Mouse (Mus musculus): ENCODE measurements around the gene Tm9sf3. TPM values are rescaled to one million over a fixed set of nuclear protein-coding genes. Genes with fewer than 3 reads are reported as not detected.

The Tm9sf3 gene
- polyA plus RNA-seq, 1 experiment from 2014 or later, result 147 TPM

GRCm38 (mm10) chr19:41282718-41283117, 18.9 kb upstream of the Tm9sf3 start:
- Histone ChIP-seq H3K36me3 (no peaks in the 10 kb centered on the region), H3K9ac (no peak overlapping the region), H3K4me2 (no peak overlapping the region), H3K27me3 (peaks cover 12% of the 10 kb centered on the region; the same call in 1 of the 2 replicates), H3K27ac (no peak overlapping the region), H3K9me3 (no peaks in the 10 kb centered on the region), H3K4me1 (peaks cover 9% of the 10 kb centered on the region; the same call in 1 of the 2 replicates), H3K4me3 (no peak overlapping the region)
- ATAC-seq (ENCODE audit: insufficient number of reproducible peaks, low FRiP score, low TSS enrichment, low read depth), result no peak
- 65% methylated on average over 5 of the region's 5 CpGs for WGBS

GRCm38 (mm10) chr19:41282216-41282615, 18.4 kb upstream of the Tm9sf3 start:
- Histone ChIP-seq H3K27ac (no peak overlapping the region), H3K9me3 (no peaks in the 10 kb centered on the region), H3K27me3 (peaks cover 7% of the 10 kb centered on the region; the same call in 1 of the 2 replicates), H3K4me2 (no peak overlapping the region), H3K36me3 (no peaks in the 10 kb centered on the region), H3K9ac (no peak overlapping the region), H3K4me3 (no peak overlapping the region), H3K4me1 (peaks cover 9% of the 10 kb centered on the region; the same call in 1 of the 2 replicates)
- no peak for ATAC-seq (ENCODE audit: insufficient number of reproducible peaks, low FRiP score, low TSS enrichment, low read depth)
- 84% methylated on average over 4 of the region's 4 CpGs for WGBS

- Histone ChIP-seq H3K27ac (no peak overlapping the region), H3K4me2 (no peak overlapping the region), H3K4me1 (peaks cover 9% of the 10 kb centered on the region; the same call in 1 of the 2 replicates), H3K9ac (no peak overlapping the region), H3K4me3 (no peak overlapping the region), H3K36me3 (no peaks in the 10 kb centered on the region), H3K9me3 (no peaks in the 10 kb centered on the region), H3K27me3 (0 out of 2 replicates have a peak, but pooled peaks cover 6% of the 10 kb centered on the region)
- WGBS, result 68% methylated on average over 8 of the region's 8 CpGs
- no peak for ATAC-seq (ENCODE audit: insufficient number of reproducible peaks, low FRiP score, low TSS enrichment, low read depth)
These were observed 16.0 kb upstream of the Tm9sf3 start for GRCm38 (mm10) chr19:41279724-41280244.

GRCm38 (mm10) chr19:41278606-41279005, 14.8 kb upstream of the Tm9sf3 start:
- Histone ChIP-seq H3K4me2 (no peak overlapping the region), H3K27me3 (0 out of 2 replicates have a peak, but pooled peaks cover 6% of the 10 kb centered on the region), H3K9me3 (no peaks in the 10 kb centered on the region), H3K27ac (no peak overlapping the region), H3K9ac (no peak overlapping the region), H3K4me3 (no peak overlapping the region), H3K4me1 (0 out of 2 replicates have a peak, but pooled peaks cover 4% of the 10 kb centered on the region), H3K36me3 (no peaks in the 10 kb centered on the region)
- ATAC-seq (ENCODE audit: insufficient number of reproducible peaks, low FRiP score, low TSS enrichment, low read depth), result no peak
- 78% methylated on average over 7 of the region's 7 CpGs for WGBS

- no peaks in the 10 kb centered on the region for H3K36me3 ChIP-seq
- H3K9ac ChIP-seq, result no peak overlapping the region
- no peaks in the 10 kb centered on the region for H3K4me1 ChIP-seq
- 73% methylated on average over 3 of the region's 3 CpGs for WGBS
- H3K27ac ChIP-seq, result no peak overlapping the region
- 0 out of 2 replicates have a peak, but pooled peaks cover 3% of the 10 kb centered on the region for H3K27me3 ChIP-seq
- H3K9me3 ChIP-seq, result no peaks in the 10 kb centered on the region
- no peak overlapping the region for H3K4me2 ChIP-seq
- H3K4me3 ChIP-seq, result no peak overlapping the region
- ATAC-seq (ENCODE audit: insufficient number of reproducible peaks, low FRiP score, low TSS enrichment, low read depth), result no peak
These were observed 11.8 kb upstream of the Tm9sf3 start for GRCm38 (mm10) chr19:41275588-41275987.

GRCm38 (mm10) chr19:41270906-41271305, 7.1 kb upstream of the Tm9sf3 start:
- Histone ChIP-seq H3K36me3 (no peaks in the 10 kb centered on the region), H3K9ac (no peak overlapping the region), H3K4me3 (no peak overlapping the region), H3K4me1 (no peaks in the 10 kb centered on the region), H3K27ac (0 out of 2 replicates have a peak overlapping the region, but pooled peaks have one; percentile 29), H3K4me2 (no peak overlapping the region), H3K9me3 (no peaks in the 10 kb centered on the region), H3K27me3 (no peaks in the 10 kb centered on the region)
- ATAC-seq (ENCODE audit: insufficient number of reproducible peaks, low FRiP score, low TSS enrichment, low read depth), result no peak
- WGBS, result 74% methylated on average over 7 of the region's 7 CpGs

DNA sequence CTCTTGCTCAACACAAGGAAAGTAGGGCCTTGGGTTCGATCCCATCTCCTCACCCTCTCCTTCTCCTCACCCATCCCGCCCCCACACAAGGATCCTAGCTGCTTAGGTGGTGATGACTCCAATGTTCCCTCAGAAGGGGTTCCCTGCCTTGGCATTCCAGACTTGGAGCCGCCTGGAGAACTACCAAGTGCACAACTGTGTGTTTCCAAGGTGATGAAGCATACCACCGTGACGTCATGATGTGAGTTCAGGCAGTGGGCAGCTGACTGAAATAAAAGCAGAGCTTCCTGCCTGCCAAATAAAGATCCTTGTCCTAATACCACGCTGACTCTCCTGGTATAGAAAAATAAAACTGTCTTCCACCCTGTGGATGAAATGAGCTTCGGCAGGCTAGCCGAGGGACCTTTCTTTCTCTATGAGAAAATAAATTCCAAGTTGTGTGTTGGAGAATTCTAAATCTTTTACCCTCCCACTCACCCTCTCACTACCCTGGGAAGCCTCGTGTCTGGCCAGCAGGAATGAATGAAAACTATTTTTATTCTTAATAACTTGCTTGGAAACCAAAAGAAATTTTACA, 6.4 kb upstream of the Tm9sf3 start:
- Histone ChIP-seq H3K4me2 (no peak overlapping the region), H3K27ac (0 out of 2 replicates have a peak overlapping the region, but pooled peaks have one; percentile 43), H3K9ac (no peak overlapping the region), H3K9me3 (no peaks in the 10 kb centered on the region), H3K27me3 (no peaks in the 10 kb centered on the region), H3K36me3 (no peaks in the 10 kb centered on the region), H3K4me3 (no peak overlapping the region), H3K4me1 (no peaks in the 10 kb centered on the region)
- peak; percentile 61; the same call in 1 of the 2 replicates for ATAC-seq (ENCODE audit: insufficient number of reproducible peaks, low FRiP score, low TSS enrichment, low read depth)
- WGBS, result 48% methylated on average over 9 of the region's 9 CpGs

GRCm38 (mm10) chr19:41266251-41266901, 2.6 kb upstream of the Tm9sf3 start:
- no peak overlapping the region for H3K4me2 ChIP-seq
- WGBS, result 62% methylated on average over 8 of the region's 8 CpGs
- H3K9ac ChIP-seq, result no peak overlapping the region
- H3K9me3 ChIP-seq, result no peaks in the 10 kb centered on the region
- ATAC-seq (ENCODE audit: insufficient number of reproducible peaks, low FRiP score, low TSS enrichment, low read depth), result no peak
- no peak overlapping the region for H3K27ac ChIP-seq
- H3K4me1 ChIP-seq, result peaks cover 9% of the 10 kb centered on the region; the same call in 1 of the 2 replicates
- no peaks in the 10 kb centered on the region for H3K36me3 ChIP-seq
- no peaks in the 10 kb centered on the region for H3K27me3 ChIP-seq
- H3K4me3 ChIP-seq, result no peak overlapping the region

DNA sequence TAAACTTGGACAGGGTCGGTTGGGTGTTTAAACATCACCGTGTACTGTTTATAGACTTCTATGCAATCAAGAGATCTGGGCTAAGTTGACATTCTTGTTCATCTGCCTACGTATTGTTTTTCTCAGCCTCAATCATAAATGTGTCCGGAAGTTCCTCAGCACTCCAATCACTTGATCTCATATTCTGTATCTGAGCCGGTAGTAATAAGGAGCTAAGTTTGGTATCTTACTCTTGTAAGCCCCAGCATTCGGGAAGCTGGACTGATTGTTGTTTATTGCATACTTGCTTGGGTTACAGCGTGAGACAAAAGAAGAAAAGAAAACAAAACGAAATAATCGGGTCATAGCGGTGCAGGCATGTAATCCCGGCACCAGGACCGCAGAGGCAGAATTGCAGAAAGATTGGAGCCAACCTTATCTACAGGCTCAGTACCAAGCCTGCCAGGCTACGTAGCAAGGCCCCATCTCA, 568 bp upstream of the Tm9sf3 start:
- Histone ChIP-seq H3K27ac (peak overlapping the region; percentile 98), H3K4me3 (peak overlapping the region; percentile 89), H3K36me3 (no peaks in the 10 kb centered on the region), H3K9me3 (no peaks in the 10 kb centered on the region), H3K27me3 (no peaks in the 10 kb centered on the region), H3K4me1 (peaks cover 23% of the 10 kb centered on the region), H3K4me2 (peak overlapping the region; percentile 59), H3K9ac (peak overlapping the region; percentile 95)
- WGBS, result 30% methylated on average over 13 of the region's 13 CpGs
- ATAC-seq (ENCODE audit: insufficient number of reproducible peaks, low FRiP score, low TSS enrichment, low read depth), result no peak

DNA sequence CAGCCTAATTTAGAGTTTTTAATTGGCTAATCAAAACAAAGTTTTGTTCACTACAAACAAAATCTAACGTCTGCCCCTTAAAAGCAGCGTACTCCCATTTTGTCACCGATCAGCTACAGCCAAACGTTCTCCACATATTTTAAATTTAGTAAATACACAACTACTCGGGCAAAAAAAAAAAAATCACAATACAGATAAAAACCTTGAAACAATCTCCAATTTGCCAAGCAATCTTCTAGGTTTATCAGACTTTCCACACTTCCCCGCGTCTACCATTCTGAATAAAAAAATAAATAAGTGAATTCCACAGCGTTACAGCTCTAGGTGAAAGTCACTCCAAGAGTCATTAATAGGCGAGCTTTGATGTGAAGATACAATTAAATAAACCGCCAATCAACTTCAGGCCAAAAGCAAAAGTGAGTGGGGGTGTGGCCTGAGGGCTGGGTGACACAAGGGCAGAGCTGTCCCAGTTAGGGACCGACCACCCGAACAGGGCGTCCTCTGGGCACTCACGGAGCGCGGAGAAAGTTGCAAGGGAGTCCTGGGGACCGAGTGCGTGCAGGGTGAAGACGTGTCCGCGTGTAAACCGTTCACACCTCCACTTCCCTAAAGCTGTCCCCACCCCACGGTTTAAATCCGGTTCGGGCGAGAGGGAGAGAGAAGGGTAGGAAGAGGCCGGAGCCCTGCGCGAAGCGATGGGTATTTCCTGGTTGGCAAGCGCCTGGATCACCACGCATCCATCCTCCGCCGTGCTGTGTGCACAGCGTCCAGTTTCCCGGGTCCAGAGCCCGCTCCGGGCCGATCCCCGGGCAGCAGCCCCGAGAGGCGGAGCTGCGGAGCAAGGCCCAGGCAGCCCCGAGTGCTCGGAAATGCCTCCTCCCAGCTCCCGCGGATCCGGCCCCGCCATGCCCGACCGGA, 826 bp downstream of the Tm9sf3 start:
- H3K27me3 ChIP-seq, result no peaks in the 10 kb centered on the region
- peak overlapping the region; percentile 89 for H3K4me3 ChIP-seq
- H3K4me2 ChIP-seq, result peak overlapping the region; percentile 59
- peaks cover 30% of the 10 kb centered on the region for H3K4me1 ChIP-seq
- 4% methylated on average over 51 of the region's 51 CpGs for WGBS
- no peaks in the 10 kb centered on the region for H3K9me3 ChIP-seq
- peak; percentile 76 for ATAC-seq (ENCODE audit: insufficient number of reproducible peaks, low FRiP score, low TSS enrichment, low read depth)
- peak overlapping the region; percentile 98 for H3K27ac ChIP-seq
- peak overlapping the region; percentile 95 for H3K9ac ChIP-seq
- no peaks in the 10 kb centered on the region for H3K36me3 ChIP-seq

- Histone ChIP-seq H3K27me3 (no peaks in the 10 kb centered on the region), H3K9me3 (no peaks in the 10 kb centered on the region), H3K4me2 (no peak overlapping the region), H3K4me3 (no peak overlapping the region), H3K9ac (no peak overlapping the region), H3K27ac (no peak overlapping the region), H3K4me1 (peaks cover 32% of the 10 kb centered on the region), H3K36me3 (no peaks in the 10 kb centered on the region)
- no peak for ATAC-seq (ENCODE audit: insufficient number of reproducible peaks, low FRiP score, low TSS enrichment, low read depth)
- 86% methylated on average over 3 of the region's 3 CpGs for WGBS
These were observed 3.1 kb downstream of the Tm9sf3 start for GRCm38 (mm10) chr19:41260736-41261135.
